Mouse (Mus musculus): Measurements from ENCODE around the gene S1pr5. TPM values are rescaled to one million over a fixed set of nuclear protein-coding genes. Genes with fewer than 3 reads are reported as not detected.

Gene S1pr5
- polyA plus RNA-seq, 1 experiment from 2014 or later: not detected

DNA sequence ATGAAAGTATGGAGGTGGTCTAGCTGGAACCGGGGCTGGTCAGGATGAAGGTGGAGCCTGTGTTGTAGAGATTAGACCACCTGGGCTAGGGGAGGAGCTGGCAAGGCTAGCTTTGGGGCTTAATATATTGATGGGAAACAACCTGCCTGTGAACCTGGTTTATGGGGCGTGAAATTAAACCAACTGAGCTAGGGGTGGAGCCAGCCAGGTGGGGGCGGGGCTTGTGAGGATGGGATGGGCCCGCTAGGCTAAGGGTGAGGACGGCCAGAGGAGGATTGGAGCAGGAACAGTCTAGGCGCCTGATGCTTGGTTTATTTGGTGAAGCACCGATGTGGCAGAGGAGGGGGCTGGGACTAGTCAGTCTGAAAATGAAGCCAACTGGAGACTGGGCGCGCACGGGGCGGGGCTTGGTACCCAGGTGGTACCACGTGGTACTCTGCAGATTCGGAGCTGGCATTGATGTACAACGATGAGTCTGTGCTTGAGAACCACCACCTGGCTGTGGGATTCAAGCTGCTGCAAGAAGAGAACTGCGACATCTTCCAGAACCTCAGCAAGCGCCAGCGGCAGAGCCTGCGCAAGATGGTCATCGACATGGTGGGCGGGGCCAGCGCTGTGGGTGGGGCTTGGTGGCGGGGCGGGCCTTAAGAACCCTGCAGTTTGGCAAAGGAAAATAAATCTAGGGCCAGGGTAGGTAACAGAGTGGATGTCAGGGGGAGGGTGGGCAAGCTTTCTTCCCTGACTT lies 43.5 kb downstream of the S1pr5 start:
- WGBS: 6% methylated on average over 23 of the region's 23 CpGs
- H3K9me3 ChIP-seq (replicated peaks; ENCODE audit: low read length): no peaks in the 10 kb centered on the region
- H3K36me3 ChIP-seq (ENCODE audit: insufficient read depth, low read length): no peaks in the 10 kb centered on the region
- peak overlapping the region; percentile 19 for H3K4me3 ChIP-seq (replicated peaks; ENCODE audit: low read depth, low read length)
- H3K27ac ChIP-seq: peak overlapping the region; percentile 47
- H3K4me2 ChIP-seq (ENCODE audit: low read length): peak overlapping the region; percentile 58
- H3K4me1 ChIP-seq (replicated peaks; ENCODE audit: insufficient read depth, low read length): no peaks in the 10 kb centered on the region
- no peaks in the 10 kb centered on the region for H3K27me3 ChIP-seq (ENCODE audit: insufficient read depth, low read length)
- ATAC-seq (replicated peaks; ENCODE audit: low FRiP score, low read depth) (peak; percentile 91), DNase-seq (ENCODE audit: low spot score) (peak; percentile 72)
- no peak for TF ChIP-seq CTCF (IDR thresholded peaks at IDR 0.05; ENCODE audit: low read depth)
- 0 out of 2 replicates have a peak overlapping the region, but pooled peaks have one; percentile 1 for H3K9ac ChIP-seq (ENCODE audit: low read depth, low read length)

DNA sequence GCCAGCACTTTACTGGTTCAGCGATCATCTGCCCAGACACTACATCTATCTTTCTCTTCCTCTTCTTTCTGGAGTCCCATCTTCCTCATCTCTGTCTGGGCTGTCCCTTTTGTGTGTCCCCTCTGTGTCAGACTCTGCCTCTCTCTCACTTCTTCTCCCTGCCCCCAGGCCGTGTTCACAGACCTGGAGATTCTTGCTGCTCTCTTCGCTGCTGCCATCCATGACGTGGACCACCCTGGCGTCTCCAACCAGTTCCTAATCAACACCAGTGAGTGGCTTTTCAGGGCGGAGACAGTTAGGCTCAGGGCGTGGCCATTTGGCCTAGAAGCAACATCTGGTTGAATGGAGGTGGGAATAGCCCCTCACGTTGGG lies 44.1 kb downstream of the S1pr5 start:
- Histone ChIP-seq H3K27me3 (ENCODE audit: insufficient read depth, low read length) (no peaks in the 10 kb centered on the region), H3K9me3 (replicated peaks; ENCODE audit: low read length) (no peaks in the 10 kb centered on the region), H3K27ac (peak overlapping the region; percentile 38), H3K4me3 (replicated peaks; ENCODE audit: low read depth, low read length) (peak overlapping the region; percentile 19; the same call in 1 of the 2 replicates), H3K4me2 (ENCODE audit: low read length) (peak overlapping the region; percentile 58), H3K9ac (ENCODE audit: low read depth, low read length) (0 out of 2 replicates have a peak overlapping the region, but pooled peaks have one; percentile 1), H3K36me3 (ENCODE audit: insufficient read depth, low read length) (no peaks in the 10 kb centered on the region), H3K4me1 (replicated peaks; ENCODE audit: insufficient read depth, low read length) (no peaks in the 10 kb centered on the region)
- ATAC-seq (replicated peaks; ENCODE audit: low FRiP score, low read depth): peak; percentile 67; the same call in 1 of the 2 replicates
- TF ChIP-seq CTCF (IDR thresholded peaks at IDR 0.05; ENCODE audit: low read depth): no peak
- 14% methylated on average over 8 of the region's 8 CpGs for WGBS
- no peak for DNase-seq (ENCODE audit: low spot score)

DNA sequence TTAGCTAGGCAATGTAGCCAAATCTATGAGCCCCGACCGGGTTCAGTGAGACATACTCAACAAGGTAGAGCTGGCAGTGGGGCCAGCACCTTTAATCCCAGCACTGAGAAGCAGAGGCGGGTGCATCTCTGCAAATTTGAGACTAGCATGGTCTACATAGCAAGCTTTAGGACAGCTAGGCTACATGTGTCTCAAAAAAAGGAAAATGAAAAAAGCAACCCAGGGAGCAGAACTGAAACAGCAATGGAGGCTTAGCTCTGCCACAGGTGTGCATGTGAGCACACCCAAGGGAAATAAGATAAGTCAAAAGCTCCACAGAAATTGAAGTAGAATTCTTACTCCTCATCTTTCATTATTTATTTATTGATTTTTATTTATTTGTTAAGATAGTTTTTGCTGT lies 49.3 kb downstream of the S1pr5 start:
- no peak overlapping the region for H3K9ac ChIP-seq (ENCODE audit: low read depth, low read length)
- no peak overlapping the region for H3K27ac ChIP-seq
- H3K36me3 ChIP-seq (ENCODE audit: insufficient read depth, low read length): no peaks in the 10 kb centered on the region
- H3K4me2 ChIP-seq (ENCODE audit: low read length): no peak overlapping the region
- DNase-seq (ENCODE audit: low spot score) (no peak), ATAC-seq (replicated peaks; ENCODE audit: low FRiP score, low read depth) (no peak)
- H3K27me3 ChIP-seq (ENCODE audit: insufficient read depth, low read length): no peaks in the 10 kb centered on the region
- H3K9me3 ChIP-seq (replicated peaks; ENCODE audit: low read length): no peaks in the 10 kb centered on the region
- H3K4me3 ChIP-seq (replicated peaks; ENCODE audit: low read depth, low read length): no peak overlapping the region
- no peak for TF ChIP-seq CTCF (IDR thresholded peaks at IDR 0.05; ENCODE audit: low read depth)
- WGBS: 83% methylated on average over 3 of the region's 3 CpGs
- 0 out of 2 replicates have a peak, but pooled peaks cover 6% of the 10 kb centered on the region for H3K4me1 ChIP-seq (replicated peaks; ENCODE audit: insufficient read depth, low read length)

DNA sequence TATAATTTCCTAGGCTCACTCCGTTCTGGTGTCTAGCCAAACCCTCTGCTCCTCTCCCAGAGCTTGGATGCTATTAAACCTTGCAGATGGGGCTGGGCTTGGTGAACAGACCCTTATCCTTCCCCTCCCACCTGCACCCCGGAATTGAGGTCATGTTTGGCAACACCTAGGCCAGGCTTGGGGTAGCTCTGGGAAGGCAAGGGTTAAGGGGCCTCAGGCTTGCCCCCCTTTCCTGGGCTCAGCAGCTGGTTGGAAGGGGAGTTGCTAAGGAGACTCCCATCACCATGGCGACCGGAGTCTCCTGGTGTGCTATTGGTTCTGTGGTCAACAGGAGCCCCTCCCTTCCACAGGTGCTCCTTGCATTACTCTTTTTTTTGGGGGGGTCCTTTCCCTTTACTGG lies 50.3 kb downstream of the S1pr5 start:
- H3K36me3 ChIP-seq (ENCODE audit: insufficient read depth, low read length): no peaks in the 10 kb centered on the region
- 0 out of 2 replicates have a peak, but pooled peaks cover 6% of the 10 kb centered on the region for H3K4me1 ChIP-seq (replicated peaks; ENCODE audit: insufficient read depth, low read length)
- H3K27ac ChIP-seq: no peak overlapping the region
- H3K9me3 ChIP-seq (replicated peaks; ENCODE audit: low read length): no peaks in the 10 kb centered on the region
- H3K4me3 ChIP-seq (replicated peaks; ENCODE audit: low read depth, low read length): no peak overlapping the region
- TF ChIP-seq CTCF (IDR thresholded peaks at IDR 0.05; ENCODE audit: low read depth): no peak
- no peak overlapping the region for H3K9ac ChIP-seq (ENCODE audit: low read depth, low read length)
- H3K27me3 ChIP-seq (ENCODE audit: insufficient read depth, low read length): no peaks in the 10 kb centered on the region
- 0 out of 2 replicates have a peak overlapping the region, but pooled peaks have one; percentile 8 for H3K4me2 ChIP-seq (ENCODE audit: low read length)
- 0 out of 2 replicates have a peak, but pooled peaks have one; percentile 45 for ATAC-seq (replicated peaks; ENCODE audit: low FRiP score, low read depth)
- WGBS: 22% methylated on average over 4 of the region's 4 CpGs
- DNase-seq (ENCODE audit: low spot score): peak; percentile 35

DNA sequence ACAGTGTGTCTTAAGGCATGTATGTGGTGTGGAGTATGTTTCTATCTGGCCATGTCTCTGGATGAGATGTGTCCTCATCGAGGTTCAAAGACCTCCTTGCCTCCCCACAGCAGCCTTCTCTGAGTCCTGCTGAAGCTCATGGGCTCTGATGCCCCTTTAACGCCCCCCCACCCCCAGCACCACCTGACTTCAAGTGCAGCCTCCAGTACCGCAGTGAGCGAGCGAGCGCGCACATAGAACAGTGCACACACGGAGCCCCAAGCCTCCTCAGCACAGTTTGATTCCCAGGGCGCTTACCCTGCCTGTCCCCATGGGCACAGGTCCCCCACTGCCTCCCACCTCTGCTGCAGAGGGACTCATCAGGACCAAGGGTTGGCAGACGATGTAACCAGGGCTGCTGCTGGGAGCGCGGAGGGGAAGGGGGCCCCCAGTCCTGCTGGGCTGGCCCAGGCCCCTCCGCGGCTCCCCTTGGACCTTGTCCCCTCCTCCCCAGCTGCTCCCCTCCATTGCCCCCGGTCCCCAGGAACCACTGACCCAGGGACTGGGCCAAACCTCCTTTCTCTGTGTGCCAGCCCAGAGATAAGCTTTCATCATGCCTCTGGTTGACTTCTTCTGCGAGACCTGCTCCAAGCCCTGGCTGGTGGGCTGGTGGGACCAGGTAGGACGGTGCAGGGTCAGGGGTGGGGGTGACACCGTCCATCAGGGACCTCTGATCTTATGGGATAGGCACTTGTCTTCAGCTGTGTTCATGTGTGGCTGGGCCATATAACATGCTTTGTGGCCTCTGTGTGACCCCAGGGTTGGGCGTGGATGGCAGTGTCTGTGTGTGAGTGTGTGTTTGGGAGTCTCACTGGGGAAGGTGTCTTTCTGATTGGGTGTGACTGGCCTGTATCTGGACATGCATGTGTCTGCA lies 51.5 kb downstream of the S1pr5 start:
- Histone ChIP-seq H3K9me3 (replicated peaks; ENCODE audit: low read length) (no peaks in the 10 kb centered on the region), H3K4me1 (replicated peaks; ENCODE audit: insufficient read depth, low read length) (0 out of 2 replicates have a peak, but pooled peaks cover 6% of the 10 kb centered on the region), H3K4me3 (replicated peaks; ENCODE audit: low read depth, low read length) (peak overlapping the region; percentile 26), H3K36me3 (ENCODE audit: insufficient read depth, low read length) (no peaks in the 10 kb centered on the region), H3K27ac (no peak overlapping the region), H3K4me2 (ENCODE audit: low read length) (peak overlapping the region; percentile 52), H3K9ac (ENCODE audit: low read depth, low read length) (peak overlapping the region; percentile 50), H3K27me3 (ENCODE audit: insufficient read depth, low read length) (no peaks in the 10 kb centered on the region)
- ATAC-seq (replicated peaks; ENCODE audit: low FRiP score, low read depth): 0 out of 2 replicates have a peak, but pooled peaks have one; percentile 14
- 34% methylated on average over 19 of the region's 19 CpGs for WGBS
- no peak for DNase-seq (ENCODE audit: low spot score)
- no peak for TF ChIP-seq CTCF (IDR thresholded peaks at IDR 0.05; ENCODE audit: low read depth)

Data from kidney, postnatal 0 days (tissue).